Mouse (Mus musculus) cerebellum, postnatal 25 days (tissue): Measurements from ENCODE around the gene Bicdl1.

Source experiments
- DNase-seq, 2 experiments: peaks; one replicate each; pipeline ENCODE4 v3.0.0; 2021; ENCODE audit warnings: mixed read lengths in 2 of 2

Bicdl1 gene

DNA sequence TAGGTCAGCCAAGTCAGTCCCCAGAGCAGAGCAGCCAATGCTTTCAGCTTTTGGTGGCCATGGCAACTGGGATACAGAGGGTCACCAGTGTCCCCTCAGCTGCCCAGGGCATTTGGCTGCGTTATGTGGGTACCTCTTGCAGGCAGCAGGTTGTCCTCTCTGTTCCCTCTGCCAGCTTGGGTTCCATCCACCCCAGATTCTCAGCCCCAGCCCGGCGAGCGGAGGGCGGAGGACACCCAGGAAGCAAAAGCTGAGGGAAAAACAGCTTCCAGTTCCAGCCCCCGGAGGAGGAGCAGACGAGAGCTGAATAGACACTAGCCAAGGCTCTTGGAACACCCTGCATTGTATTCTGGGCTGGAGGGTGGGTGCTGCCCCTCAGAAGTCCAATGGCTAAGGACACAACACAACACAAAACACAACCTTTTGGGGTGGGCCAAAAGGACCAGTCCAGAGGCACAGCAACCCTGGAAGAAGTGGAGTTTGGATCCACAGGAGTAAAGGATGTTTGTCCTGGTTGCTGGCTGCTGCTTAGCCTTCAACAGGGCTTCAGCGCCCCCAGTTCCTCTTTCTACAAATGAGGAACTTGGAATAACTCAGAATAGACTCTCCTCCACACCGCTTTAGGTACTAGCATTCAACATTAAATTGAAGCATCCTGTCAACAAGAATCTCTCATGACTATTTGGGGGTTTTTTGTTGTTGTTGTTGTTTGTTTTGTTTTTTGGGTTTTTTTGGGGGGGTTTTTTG is 107.6 kb downstream of the Bicdl1 start:
- DNase-seq: no peak

DNA sequence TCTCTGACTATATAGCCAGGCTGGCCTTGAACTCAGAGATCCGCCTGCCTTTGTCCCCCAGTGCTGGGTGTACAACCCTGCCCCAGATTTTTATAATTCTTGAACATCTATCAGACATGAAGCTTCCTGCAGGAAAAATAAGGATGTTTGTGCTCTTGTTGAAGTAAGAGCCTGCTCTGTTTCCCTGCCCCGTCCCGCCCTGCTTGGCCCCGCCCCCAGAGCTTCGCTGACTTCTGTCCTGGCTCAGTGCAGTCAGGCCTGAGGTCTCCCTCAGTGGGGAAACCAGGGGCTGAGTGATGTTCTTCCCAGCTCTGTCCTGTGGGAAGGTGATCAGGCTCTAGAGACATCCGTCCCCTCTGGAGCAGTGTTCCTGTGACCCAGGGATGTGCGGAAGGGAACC is 108.7 kb downstream of the Bicdl1 start:
- DNase-seq: no peak

DNA sequence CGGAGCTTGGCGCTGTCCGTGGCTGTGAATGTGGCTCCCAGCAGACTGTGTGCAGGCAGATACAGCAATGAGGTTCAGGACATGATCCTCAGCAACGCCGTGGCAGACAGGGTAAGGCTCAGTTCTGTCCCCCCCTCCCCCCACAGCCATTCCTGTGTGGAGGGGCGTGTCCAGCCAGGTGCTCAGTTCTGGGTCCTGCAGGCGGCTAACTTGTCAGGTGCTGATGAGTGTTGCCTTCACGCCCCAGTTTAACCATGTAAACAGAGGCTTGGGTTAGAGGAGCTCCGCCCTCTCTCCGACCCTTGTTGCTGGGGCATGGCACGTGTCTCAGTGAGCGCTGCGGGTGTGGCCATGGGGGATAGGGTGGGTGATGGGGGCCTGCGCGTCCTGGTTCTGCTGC is 111.7 kb downstream of the Bicdl1 start:
- no peak for DNase-seq

DNA sequence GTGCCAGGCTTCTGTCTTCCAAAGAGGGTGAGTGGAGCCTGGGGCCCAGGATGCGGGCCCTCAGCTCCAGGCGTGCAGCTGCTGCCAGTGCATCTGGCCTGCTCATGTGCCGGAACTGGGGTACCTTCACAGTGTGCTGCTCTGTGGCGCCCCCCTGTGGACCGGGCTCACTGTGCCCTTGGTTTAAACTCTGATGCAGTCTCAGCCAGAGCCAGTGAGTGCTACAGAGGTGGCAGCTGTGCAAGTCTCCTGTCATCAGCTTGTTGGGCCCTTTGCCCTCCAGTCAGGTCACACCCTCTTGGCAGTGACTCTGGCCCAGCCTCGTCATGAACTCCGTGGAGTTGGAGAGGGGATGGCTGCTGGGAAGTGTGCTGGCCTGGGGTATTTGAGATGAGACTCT is 116.5 kb downstream of the Bicdl1 start:
- peak; percentile 40 to 62 for DNase-seq

DNA sequence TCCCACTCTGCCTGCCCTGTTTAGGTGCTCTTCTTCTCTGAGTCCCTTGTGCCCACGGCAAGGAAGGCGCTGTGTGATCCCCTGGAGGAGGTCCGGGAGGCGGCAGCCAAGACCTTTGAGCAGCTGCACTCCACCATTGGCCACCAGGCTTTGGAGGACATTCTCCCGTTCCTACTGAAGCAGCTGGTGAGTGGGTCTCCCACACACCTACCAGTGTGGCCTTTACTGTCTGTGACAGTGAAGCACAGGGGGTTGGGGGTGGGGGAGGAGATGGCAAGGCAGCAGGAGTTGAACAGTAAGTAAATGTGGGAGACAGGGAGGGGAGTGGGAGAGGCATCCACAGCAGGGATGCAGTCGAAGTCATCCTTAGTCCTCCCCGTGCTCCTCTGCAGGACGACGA is 118.1 kb downstream of the Bicdl1 start:
- DNase-seq: no peak

DNA sequence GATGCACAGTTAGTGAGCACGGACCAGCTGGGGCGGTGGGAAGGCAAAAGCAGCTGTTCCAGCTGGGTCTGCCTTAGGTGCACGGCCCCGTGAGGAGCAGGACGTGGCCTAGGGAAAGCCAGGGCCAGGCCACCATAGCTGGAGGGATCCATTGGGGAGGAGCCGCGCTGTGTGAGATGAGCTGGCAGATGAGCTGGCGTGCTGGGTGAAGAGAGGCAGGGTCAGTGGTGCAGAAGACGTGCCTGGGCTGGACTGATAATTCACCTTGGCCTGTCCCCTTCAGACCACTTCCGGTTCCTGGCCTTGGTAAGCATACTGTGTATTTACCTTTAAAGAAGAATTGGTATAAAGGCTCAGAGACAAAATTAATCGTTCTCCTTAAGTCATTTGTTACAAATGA is 119.9 kb downstream of the Bicdl1 start:
- no peak for DNase-seq

DNA sequence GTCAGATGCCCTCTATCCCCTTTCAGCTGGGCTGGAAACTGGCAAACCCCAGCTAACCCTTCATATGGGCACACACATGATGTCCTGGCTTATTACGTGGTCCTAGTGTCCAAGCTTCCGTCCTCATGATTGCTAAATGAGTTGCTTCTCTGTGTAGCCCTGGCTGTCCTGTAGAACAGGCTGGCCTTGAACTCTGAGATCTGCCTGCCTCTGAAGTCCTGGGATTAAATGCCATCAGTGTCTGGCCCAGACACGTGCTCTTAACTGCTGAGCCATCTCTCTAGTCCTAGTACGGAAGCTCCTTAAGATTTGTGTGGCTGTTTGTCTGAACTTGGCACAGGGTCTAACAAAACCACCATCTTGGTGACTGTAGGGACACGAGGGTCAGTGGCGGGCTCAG is 127.9 kb downstream of the Bicdl1 start:
- no peak for DNase-seq
